Mouse (Mus musculus) thymus, postnatal 4 days (tissue): ENCODE measurements around the gene Spata2.

ENCODE experiments used
- DNase-seq: peaks from one replicate; pipeline ENCODE4 v3.0.0; 2021

The Spata2 gene

GRCm38 (mm10) chr2:167492713-167493636 lies at the start of gene Spata2:
TSS of gene Spata2 (minus strand) at chr2:167492887.
- peak; percentile 95 for DNase-seq

GRCm38 (mm10) chr2:167542361-167542760 lies 49.7 kb upstream of the Spata2 start:
- DNase-seq, result no peak

- DNase-seq, result no peak
Observed at GRCm38 (mm10) chr2:167541761-167542160, 49.1 kb upstream of the Spata2 start.

- no peak for DNase-seq
Observed at GRCm38 (mm10) chr2:167541324-167541723, 48.6 kb upstream of the Spata2 start.

GRCm38 (mm10) chr2:167540477-167541110 lies 47.9 kb upstream of the Spata2 start:
- DNase-seq, result no peak

- no peak for DNase-seq
Observed at GRCm38 (mm10) chr2:167539536-167540476, 47.1 kb upstream of the Spata2 start.

GRCm38 (mm10) chr2:167538671-167539306 lies 46.1 kb upstream of the Spata2 start:
- no peak for DNase-seq

- DNase-seq, result peak; percentile 92
Observed at GRCm38 (mm10) chr2:167537476-167538297, 45.0 kb upstream of the Spata2 start, which contains the start of gene Snai1. TSS of gene Snai1 (plus strand) at chr2:167538195.

GRCm38 (mm10) chr2:167536320-167536945 lies 43.7 kb upstream of the Spata2 start:
- peak; percentile 21 for DNase-seq

- DNase-seq, result no peak
Observed at GRCm38 (mm10) chr2:167533880-167534279, 41.2 kb upstream of the Spata2 start.

GRCm38 (mm10) chr2:167532131-167532530 lies 39.4 kb upstream of the Spata2 start:
- peak; percentile 87 for DNase-seq

- no peak for DNase-seq
Observed at GRCm38 (mm10) chr2:167530536-167530935, 37.8 kb upstream of the Spata2 start.

GRCm38 (mm10) chr2:167529935-167530513 lies 37.3 kb upstream of the Spata2 start:
- DNase-seq, result no peak

- peak; percentile 86 for DNase-seq
Observed at GRCm38 (mm10) chr2:167528278-167528677, 35.6 kb upstream of the Spata2 start.

GRCm38 (mm10) chr2:167519606-167520252 lies 27.0 kb upstream of the Spata2 start:
- DNase-seq, result peak; percentile 72

GRCm38 (mm10) chr2:167515688-167516087 lies 23.0 kb upstream of the Spata2 start:
- no peak for DNase-seq

GRCm38 (mm10) chr2:167514641-167515040 lies 22.0 kb upstream of the Spata2 start:
- no peak for DNase-seq

GRCm38 (mm10) chr2:167512970-167513369 lies 20.3 kb upstream of the Spata2 start:
- peak; percentile 41 for DNase-seq

GRCm38 (mm10) chr2:167512365-167512764 lies 19.7 kb upstream of the Spata2 start:
- no peak for DNase-seq

- DNase-seq, result peak; percentile 50
Observed at GRCm38 (mm10) chr2:167510485-167510884, 17.8 kb upstream of the Spata2 start.
